Mouse (Mus musculus): Measurements from ENCODE around the gene Smoc1. TPM values are rescaled to one million over a fixed set of nuclear protein-coding genes. Genes with fewer than 3 reads are reported as not detected.

The Smoc1 gene
- polyA plus RNA-seq, 1 experiment, result 4.4 TPM

DNA sequence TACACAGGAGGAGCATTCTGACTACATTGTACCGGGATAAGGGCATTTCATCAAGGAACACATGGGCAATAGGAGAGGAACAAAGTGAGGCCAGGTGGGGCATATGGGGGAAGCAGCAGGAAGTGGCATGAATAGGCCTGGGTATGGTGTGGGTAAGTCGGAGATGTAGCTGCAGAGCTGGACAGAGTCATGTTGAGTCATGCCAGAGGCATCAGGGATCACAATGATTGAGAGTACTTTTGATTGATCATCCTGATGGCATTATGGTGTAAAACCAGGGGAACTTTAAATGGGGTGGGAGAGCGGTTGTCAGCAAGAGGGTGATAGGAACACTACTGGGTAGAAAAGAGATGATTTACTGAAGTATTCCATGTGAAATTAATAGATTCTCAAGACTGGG lies 146.4 kb downstream of the Smoc1 start:
- Histone ChIP-seq H3K27ac (ENCODE audit: insufficient read depth, low read depth, low read length) (no peak overlapping the region), H3K27me3 (ENCODE audit: control insufficient read depth, insufficient read depth, low read length) (no peaks in the 10 kb centered on the region), H3K4me3 (ENCODE audit: low read depth, low read length) (no peak overlapping the region), H3K36me3 (ENCODE audit: control insufficient read depth, insufficient read depth, low read length) (no peaks in the 10 kb centered on the region), H3K4me1 (ENCODE audit: control insufficient read depth, insufficient read depth, insufficient read length, low read length) (no peaks in the 10 kb centered on the region)
- TF ChIP-seq POLR2A (IDR thresholded peaks at IDR 0.05; ENCODE audit: low read depth, low read length) (no peak), CTCF (IDR thresholded peaks at IDR 0.05; ENCODE audit: extremely low read depth, insufficient read length, insufficient replicate concordance, low read depth, low read length) (no peak)
- 76% methylated on average over 3 of the region's 3 CpGs for WGBS

DNA sequence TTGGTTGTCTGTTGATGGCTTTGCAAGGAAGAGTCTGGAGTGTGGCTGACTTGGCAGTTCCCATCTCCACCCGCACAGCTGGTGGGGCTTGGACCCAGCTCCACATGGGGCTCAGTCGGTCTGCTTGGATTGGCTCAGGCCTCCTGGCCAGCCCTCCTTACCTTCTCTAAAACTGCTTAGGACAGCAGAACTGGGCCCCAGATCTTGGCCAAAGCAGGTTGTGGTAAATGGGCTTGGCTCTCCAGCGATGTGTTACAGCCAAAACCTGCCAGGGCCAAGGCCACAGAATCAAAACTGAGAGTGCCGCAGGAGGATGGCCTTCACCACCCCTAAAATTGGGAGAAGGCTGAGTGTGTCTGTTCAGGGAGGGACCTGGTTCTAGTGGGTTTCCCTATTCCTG lies 147.3 kb downstream of the Smoc1 start:
- no peaks in the 10 kb centered on the region for H3K4me1 ChIP-seq (ENCODE audit: control insufficient read depth, insufficient read depth, insufficient read length, low read length)
- no peak for TF ChIP-seq CTCF (IDR thresholded peaks at IDR 0.05; ENCODE audit: extremely low read depth, insufficient read length, insufficient replicate concordance, low read depth, low read length)
- no peak for TF ChIP-seq POLR2A (IDR thresholded peaks at IDR 0.05; ENCODE audit: low read depth, low read length)
- H3K4me3 ChIP-seq (ENCODE audit: low read depth, low read length), result no peak overlapping the region
- H3K27me3 ChIP-seq (ENCODE audit: control insufficient read depth, insufficient read depth, low read length), result no peaks in the 10 kb centered on the region
- H3K27ac ChIP-seq (ENCODE audit: insufficient read depth, low read depth, low read length), result no peak overlapping the region
- H3K36me3 ChIP-seq (ENCODE audit: control insufficient read depth, insufficient read depth, low read length), result no peaks in the 10 kb centered on the region
- WGBS, result 85% methylated on average over 4 of the region's 4 CpGs

DNA sequence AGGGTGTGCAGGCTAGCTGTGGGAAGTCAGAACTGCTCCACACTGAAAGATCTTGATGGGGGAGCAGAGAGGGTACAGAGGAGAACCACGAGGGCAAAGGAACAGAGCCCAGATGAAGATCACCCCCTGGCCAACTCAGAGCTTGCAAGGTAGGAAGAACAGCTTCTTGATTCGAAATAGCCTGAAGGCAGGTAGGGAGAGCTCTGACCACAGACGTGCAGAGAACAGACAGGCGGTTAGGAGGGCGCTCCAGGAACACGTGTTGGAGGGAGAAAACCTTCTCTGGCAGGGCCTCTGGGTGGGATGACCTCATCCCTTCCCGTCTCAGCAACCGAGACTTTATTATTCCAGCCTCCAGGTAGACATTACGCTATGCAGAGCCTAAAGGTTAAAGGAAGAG lies 148.6 kb downstream of the Smoc1 start:
- Histone ChIP-seq H3K4me1 (ENCODE audit: control insufficient read depth, insufficient read depth, insufficient read length, low read length) (no peaks in the 10 kb centered on the region), H3K36me3 (ENCODE audit: control insufficient read depth, insufficient read depth, low read length) (no peaks in the 10 kb centered on the region), H3K27me3 (ENCODE audit: control insufficient read depth, insufficient read depth, low read length) (no peaks in the 10 kb centered on the region), H3K27ac (ENCODE audit: insufficient read depth, low read depth, low read length) (no peak overlapping the region), H3K4me3 (ENCODE audit: low read depth, low read length) (no peak overlapping the region)
- TF ChIP-seq CTCF (IDR thresholded peaks at IDR 0.05; ENCODE audit: extremely low read depth, insufficient read length, insufficient replicate concordance, low read depth, low read length) (no peak), POLR2A (IDR thresholded peaks at IDR 0.05; ENCODE audit: low read depth, low read length) (no peak)
- WGBS, result 44% methylated on average over 9 of the region's 9 CpGs

DNA sequence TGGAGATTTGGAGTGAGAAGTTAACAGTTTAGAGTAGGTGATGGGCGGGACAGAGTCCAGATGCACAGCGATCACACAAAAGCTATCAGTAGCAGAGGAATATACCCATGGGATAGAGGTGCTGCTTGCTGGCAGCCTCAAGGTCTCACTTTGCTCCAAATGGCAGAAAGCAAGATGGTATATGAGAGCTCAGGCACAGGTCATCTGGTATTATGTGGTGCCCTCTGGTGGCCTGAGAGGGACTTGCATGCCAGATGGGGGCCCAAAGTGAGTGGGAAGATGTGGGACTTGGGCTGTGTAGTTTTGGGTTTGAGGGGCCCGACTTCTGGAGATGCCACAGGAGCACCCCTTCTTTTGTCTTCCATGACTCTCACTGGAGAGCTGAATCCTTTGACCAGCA lies 155.5 kb downstream of the Smoc1 start:
- H3K27me3 ChIP-seq (ENCODE audit: control insufficient read depth, insufficient read depth, low read length), result no peaks in the 10 kb centered on the region
- 56% methylated on average over 3 of the region's 3 CpGs for WGBS
- no peaks in the 10 kb centered on the region for H3K36me3 ChIP-seq (ENCODE audit: control insufficient read depth, insufficient read depth, low read length)
- no peaks in the 10 kb centered on the region for H3K4me1 ChIP-seq (ENCODE audit: control insufficient read depth, insufficient read depth, insufficient read length, low read length)
- no peak overlapping the region for H3K4me3 ChIP-seq (ENCODE audit: low read depth, low read length)
- peak; percentile 78; the same call in 1 of the 2 replicates for TF ChIP-seq CTCF (IDR thresholded peaks at IDR 0.05; ENCODE audit: extremely low read depth, insufficient read length, insufficient replicate concordance, low read depth, low read length)
- no peak for TF ChIP-seq POLR2A (IDR thresholded peaks at IDR 0.05; ENCODE audit: low read depth, low read length)
- no peak overlapping the region for H3K27ac ChIP-seq (ENCODE audit: insufficient read depth, low read depth, low read length)

- TF ChIP-seq CTCF (IDR thresholded peaks at IDR 0.05; ENCODE audit: extremely low read depth, insufficient read length, insufficient replicate concordance, low read depth, low read length) (no peak), POLR2A (IDR thresholded peaks at IDR 0.05; ENCODE audit: low read depth, low read length) (no peak)
- no peaks in the 10 kb centered on the region for H3K36me3 ChIP-seq (ENCODE audit: control insufficient read depth, insufficient read depth, low read length)
- H3K27ac ChIP-seq (ENCODE audit: insufficient read depth, low read depth, low read length), result no peak overlapping the region
- H3K27me3 ChIP-seq (ENCODE audit: control insufficient read depth, insufficient read depth, low read length), result no peaks in the 10 kb centered on the region
- no peak overlapping the region for H3K4me3 ChIP-seq (ENCODE audit: low read depth, low read length)
- 79% methylated on average over 2 of the region's 2 CpGs for whole genome bisulfite sequencing
- H3K4me1 ChIP-seq (ENCODE audit: control insufficient read depth, insufficient read depth, insufficient read length, low read length), result no peaks in the 10 kb centered on the region
These were observed 158.4 kb downstream of the Smoc1 start for GRCm38 (mm10) chr12:81184967-81185366.

- Histone ChIP-seq H3K27me3 (ENCODE audit: control insufficient read depth, insufficient read depth, low read length) (no peaks in the 10 kb centered on the region), H3K4me3 (ENCODE audit: low read depth, low read length) (no peak overlapping the region), H3K36me3 (ENCODE audit: control insufficient read depth, insufficient read depth, low read length) (no peaks in the 10 kb centered on the region), H3K27ac (ENCODE audit: insufficient read depth, low read depth, low read length) (no peak overlapping the region), H3K4me1 (ENCODE audit: control insufficient read depth, insufficient read depth, insufficient read length, low read length) (no peaks in the 10 kb centered on the region)
- TF ChIP-seq POLR2A (IDR thresholded peaks at IDR 0.05; ENCODE audit: low read depth, low read length), result no peak
- no peak for TF ChIP-seq CTCF (IDR thresholded peaks at IDR 0.05; ENCODE audit: extremely low read depth, insufficient read length, insufficient replicate concordance, low read depth, low read length)
- 86% methylated on average over 4 of the region's 4 CpGs for WGBS
These were observed 159.5 kb downstream of the Smoc1 start for GRCm38 (mm10) chr12:81186081-81186480.

DNA sequence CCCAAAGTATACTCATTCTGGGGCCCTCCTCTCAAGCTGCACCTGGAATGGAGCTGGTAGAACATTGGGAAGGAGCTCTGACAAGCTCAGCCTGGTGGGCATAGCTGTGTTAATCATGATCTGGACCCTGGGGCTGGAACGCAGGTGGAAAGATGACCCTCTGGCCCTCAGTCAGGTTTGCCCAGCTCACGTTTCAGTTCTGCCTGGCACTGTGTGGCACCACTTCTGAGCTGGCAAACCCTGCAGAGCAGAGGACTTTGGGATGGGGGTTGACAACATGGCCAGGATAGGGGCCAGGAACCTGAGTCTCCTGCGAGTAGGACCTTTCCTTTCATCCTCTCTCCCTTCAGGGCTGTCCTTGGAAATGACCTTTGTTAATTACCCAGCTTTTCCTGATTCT lies 160.1 kb downstream of the Smoc1 start:
- 73% methylated on average over 3 of the region's 3 CpGs for WGBS
- Histone ChIP-seq H3K27me3 (ENCODE audit: control insufficient read depth, insufficient read depth, low read length) (no peaks in the 10 kb centered on the region), H3K36me3 (ENCODE audit: control insufficient read depth, insufficient read depth, low read length) (no peaks in the 10 kb centered on the region), H3K4me1 (ENCODE audit: control insufficient read depth, insufficient read depth, insufficient read length, low read length) (no peaks in the 10 kb centered on the region), H3K27ac (ENCODE audit: insufficient read depth, low read depth, low read length) (no peak overlapping the region), H3K4me3 (ENCODE audit: low read depth, low read length) (no peak overlapping the region)
- TF ChIP-seq CTCF (IDR thresholded peaks at IDR 0.05; ENCODE audit: extremely low read depth, insufficient read length, insufficient replicate concordance, low read depth, low read length) (no peak), POLR2A (IDR thresholded peaks at IDR 0.05; ENCODE audit: low read depth, low read length) (no peak)

DNA sequence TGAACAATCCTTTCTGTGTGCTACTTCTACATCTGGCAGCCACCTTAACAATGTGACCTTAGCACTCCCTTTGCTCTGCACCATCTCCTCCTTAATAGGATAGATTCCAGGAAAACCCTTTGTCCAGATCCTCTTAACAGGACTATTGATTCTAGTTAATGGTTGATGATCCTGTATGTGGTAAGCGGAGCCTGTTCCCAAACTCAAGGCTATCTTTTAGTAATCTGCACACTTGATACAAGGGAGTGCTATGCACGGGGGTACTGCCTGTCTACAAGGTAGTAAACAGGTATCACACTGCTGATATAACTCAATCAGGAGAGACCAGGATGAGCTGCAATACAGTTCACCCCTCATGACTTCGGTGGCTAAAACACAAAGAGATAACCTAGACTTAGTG lies 161.8 kb downstream of the Smoc1 start:
- no peaks in the 10 kb centered on the region for H3K4me1 ChIP-seq (ENCODE audit: control insufficient read depth, insufficient read depth, insufficient read length, low read length)
- H3K36me3 ChIP-seq (ENCODE audit: control insufficient read depth, insufficient read depth, low read length), result no peaks in the 10 kb centered on the region
- TF ChIP-seq POLR2A (IDR thresholded peaks at IDR 0.05; ENCODE audit: low read depth, low read length) (no peak), CTCF (IDR thresholded peaks at IDR 0.05; ENCODE audit: extremely low read depth, insufficient read length, insufficient replicate concordance, low read depth, low read length) (no peak)
- 35% methylated on average over 3 of the region's 3 CpGs for WGBS
- no peak overlapping the region for H3K27ac ChIP-seq (ENCODE audit: insufficient read depth, low read depth, low read length)
- no peak overlapping the region for H3K4me3 ChIP-seq (ENCODE audit: low read depth, low read length)
- no peaks in the 10 kb centered on the region for H3K27me3 ChIP-seq (ENCODE audit: control insufficient read depth, insufficient read depth, low read length)
